Mouse (Mus musculus): ENCODE data around the gene Unc13c. TPM values are rescaled to one million over a fixed set of nuclear protein-coding genes. Genes with fewer than 3 reads are reported as not detected.

The Unc13c gene
- total RNA-seq (2021), result under 1 TPM; 0.48 to 0.67 TPM
- long read RNA-seq, experiment 1, result 0 reads
- long read RNA-seq, experiment 2, result 0 reads

DNA sequence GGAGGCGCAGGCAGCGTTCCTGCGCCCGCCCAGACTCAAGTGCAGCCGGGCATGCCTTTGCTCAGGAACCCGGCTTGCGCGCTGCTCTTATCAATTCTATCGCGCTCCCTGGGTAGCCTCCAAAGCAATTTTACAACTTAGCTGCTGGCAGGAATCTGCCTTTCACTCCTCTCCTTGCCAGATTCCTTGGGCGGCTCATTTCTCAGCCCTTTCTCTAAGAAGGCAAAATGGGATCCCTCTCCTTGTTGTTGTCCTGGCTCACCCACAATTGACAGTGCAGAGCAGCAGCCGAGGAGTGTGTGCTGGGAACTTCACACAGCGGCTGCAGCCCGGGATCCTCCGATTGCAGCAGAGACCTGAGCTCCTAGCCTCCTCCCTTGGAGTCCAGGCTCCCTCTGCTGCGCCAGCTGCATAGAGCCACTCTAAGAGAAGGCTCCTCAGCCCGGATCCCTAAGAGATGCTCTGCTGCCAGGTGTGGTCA lies at the start of gene Unc13c:
Gene Unc13c (minus strand): TSS at position 326 of the 481 bp plus-strand sequence.
- peak; percentile 25 for DNase-seq

DNA sequence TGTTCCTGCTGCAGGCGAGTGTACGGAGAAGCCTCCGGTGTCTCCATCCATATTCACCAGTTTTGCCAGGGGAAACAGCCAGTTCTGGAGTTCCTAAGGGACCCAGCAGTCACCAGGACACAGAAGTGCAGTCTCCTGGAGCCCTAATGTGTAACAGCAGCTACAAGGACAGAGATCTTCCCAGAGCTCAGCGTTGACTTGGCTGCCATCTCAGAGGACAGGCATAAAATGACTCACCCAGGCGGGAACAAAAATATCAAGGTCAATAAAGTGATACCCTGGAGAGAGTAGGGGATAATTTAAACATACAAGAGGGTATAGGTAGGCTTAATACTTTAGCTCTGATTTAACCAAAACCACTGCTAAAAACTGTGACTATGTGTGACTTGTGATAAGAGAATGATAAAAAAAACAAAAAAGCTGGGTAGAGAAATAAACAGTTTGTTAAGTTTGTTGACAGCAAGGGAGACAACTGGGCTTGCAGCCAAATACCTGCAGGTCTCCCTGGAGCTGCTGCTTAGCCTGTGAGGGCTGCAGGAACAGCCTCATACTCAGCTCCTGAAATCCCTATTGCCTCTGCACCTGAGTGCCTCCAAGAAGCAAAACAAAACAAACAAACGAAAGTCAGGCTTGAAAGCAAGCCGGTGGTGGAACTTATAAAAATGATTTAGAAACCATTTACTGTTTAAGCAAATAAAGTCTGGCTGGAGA lies 39.4 kb upstream of the Unc13c start:
- DNase-seq, result peak; percentile 32

DNA sequence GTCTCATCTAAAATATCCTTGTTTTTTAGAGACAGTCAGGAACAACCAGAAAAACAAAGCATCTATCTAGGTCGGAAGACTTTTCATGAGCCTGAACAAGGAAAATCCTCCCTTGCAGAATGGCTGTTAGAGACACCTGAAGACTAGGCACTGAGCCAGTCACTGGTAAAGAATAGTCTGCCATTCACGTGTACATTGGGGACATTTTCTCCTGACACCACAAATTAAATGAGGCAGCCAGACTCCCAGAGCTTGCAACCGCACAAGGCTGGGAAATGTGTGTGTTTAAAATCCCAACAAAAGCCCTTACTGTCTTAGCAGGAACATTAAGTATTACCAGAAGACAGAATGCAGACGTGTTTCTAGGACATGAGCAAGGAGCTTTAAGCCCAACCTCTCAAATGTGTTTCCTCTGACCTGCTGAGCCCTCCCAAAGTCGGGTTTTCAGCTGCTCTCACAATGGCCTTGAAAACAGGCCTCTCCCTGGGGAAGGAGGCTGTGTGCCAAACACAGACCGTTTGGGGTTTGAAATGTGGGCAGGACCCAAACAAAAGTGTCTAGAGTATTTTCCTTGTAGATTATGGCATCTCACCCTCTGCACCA lies 33.7 kb upstream of the Unc13c start:
- DNase-seq, result peak; percentile 71

DNA sequence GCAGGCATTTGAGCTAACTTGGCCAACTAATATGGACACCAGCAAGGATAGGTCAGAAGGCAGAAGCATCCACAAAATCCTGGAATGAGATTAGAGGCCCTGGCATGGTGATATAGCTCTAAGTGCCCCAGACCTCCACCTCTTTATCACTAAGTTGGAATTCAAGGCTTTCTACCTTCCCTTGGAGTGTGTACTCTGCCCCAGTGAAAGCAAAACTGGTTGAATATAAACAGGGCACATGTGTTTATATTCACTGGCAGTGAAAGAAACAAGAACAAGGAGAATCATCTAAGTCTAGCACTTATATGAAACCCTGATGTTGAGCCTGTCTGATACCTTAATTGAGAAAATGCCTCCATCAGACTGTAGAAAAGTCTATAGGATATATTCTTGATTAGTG lies 19.3 kb upstream of the Unc13c start:
- DNase-seq, result no peak

DNA sequence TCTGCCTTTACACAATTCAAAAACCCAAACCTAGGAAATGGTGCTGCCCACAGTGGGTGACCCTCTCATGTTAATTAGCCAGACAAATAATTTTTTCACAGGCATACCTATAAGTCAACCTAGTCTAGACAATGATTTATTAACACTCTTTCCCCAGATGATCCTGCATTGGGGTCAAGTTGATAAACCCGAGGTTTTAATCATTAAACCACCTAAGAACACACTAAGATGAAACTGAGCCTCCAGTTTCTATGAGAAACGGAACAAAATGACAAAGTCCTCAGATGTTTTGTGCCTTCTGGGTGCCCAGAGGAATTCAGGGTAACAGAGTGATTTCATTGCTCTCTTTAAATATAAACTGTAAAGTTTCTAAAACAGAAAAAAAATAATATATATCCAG lies 18.5 kb upstream of the Unc13c start:
- DNase-seq, result no peak

DNA sequence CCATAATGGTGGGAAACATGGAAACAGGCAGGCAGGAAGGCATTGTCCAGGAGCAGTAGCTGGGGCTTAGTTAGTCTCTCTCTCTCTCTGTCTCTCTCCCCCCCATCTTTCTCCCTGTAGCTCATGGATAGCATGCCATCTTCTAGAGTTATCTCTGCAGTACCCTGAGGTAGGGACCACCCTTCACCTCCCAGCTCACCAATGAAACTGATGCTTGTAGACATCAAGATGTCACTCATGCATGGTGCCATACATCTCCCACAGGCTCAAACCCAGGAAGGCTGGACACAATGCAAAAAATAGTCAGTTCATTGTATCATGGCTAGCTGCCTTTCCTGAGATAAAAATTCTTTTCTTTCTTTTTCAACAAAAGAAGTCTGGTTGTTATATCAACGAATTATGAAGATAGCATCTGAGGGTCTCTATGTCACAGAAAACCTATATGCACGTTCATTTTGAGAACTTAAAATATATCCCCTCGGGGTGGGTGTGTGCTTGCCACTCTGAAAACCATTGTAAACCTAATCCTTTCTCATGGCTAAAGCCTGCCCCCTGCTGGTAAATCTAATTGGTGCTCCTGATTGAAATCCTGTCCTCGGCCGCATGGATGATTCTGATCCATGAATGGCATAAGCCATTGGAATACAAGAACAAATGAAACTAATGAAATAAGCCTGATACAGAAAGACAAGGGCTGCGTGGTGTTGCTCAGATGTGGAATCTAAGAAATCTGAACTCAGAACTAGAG lies 14.0 kb upstream of the Unc13c start:
- DNase-seq, result peak; percentile 87

DNA sequence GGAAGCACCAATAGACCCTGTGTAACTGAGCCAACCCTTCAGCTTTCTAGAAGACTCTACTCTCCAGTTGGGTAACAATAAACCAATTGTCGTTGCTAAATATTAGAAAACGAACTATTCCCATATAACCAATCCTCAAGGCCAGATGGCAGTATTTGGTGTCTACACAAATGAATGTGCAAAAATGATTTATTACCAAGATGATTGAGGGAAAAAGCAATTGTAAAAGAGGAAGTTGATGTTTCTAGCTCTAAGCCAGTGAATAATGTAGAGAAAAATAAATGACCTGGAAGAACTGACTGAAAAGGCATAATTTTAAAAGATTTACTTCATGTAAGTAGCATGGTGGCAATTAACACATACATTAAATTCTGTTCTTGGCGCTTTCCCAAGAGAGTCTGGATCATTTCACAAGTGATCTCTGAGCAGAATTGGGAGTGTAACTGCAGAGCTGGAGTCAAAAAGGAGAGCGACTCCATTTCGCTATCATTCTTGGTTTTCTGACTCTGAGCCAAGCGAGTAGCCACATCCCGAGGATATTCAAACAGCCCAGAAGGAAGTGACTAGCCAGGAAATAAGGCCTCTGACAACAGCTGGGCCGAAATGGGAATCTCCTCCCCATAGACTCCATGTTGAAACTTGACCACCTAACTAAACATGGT lies 3.7 kb upstream of the Unc13c start:
- DNase-seq, result no peak

DNA sequence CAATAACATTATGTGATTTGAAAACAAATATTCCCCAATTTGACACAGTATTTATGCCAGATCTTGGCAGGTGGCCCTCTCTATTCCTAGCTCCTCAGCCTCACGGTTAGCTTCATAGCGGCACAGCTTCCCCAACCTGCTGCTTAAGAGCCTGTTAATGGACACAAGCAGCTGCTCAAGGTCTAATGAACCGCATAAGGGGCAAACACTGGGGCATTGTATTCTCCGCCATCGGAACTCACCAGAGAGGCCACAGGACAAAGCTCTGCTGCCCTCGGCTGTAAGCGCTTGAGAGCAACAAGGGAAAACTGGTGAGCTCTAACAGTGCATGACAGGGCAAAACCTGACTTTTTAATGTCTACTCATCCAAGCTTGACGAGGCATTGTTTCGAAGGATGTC lies 2.0 kb upstream of the Unc13c start:
- DNase-seq, result no peak

DNA sequence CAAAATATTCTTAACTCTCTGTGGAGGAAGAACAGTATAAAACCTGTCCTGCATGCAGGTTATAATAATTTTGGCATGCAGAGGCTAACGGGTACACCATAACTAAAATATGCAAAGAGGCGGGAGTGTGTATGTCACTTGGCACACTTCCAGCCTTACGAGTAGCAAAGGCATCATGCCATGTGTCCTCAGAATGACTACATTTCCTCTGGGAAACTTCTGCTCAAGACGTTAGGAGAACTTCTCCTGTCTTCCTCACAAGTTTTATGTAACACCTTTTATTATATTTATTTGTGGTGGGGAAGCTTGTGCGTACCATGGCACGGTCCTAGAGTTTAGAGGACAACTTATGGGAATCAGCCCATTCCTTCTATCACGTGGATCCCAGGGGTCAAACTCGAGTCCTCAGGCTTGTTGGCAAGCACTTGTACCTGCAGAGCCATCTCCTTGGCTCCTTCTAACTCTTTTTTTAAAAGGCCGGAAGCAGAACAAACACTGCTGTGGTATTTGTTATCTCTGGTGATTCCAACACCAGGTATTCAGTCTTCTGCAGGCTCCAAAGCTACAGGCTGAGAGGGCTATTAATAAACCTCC lies 3.3 kb downstream of the Unc13c start:
- DNase-seq, result no peak

DNA sequence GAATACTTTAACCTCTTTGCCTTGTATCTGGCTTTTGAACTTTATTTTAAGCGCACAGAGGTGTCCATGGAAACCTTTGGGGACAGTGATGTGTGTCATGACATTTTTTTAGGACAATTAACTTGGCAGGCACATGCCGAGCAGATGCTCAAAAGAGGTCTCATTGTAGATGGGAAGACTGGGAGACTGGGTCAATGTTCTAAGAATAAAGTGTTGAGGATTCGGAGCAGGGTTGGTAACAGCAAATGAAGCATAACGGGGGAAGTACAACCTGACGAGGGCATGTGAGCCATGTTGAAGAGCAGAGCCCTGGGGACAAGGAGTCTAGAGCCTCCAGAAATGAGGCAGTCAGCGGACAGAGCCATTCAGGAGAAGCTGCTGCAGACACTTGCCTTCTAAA lies 6.3 kb downstream of the Unc13c start:
- no peak for DNase-seq

DNA sequence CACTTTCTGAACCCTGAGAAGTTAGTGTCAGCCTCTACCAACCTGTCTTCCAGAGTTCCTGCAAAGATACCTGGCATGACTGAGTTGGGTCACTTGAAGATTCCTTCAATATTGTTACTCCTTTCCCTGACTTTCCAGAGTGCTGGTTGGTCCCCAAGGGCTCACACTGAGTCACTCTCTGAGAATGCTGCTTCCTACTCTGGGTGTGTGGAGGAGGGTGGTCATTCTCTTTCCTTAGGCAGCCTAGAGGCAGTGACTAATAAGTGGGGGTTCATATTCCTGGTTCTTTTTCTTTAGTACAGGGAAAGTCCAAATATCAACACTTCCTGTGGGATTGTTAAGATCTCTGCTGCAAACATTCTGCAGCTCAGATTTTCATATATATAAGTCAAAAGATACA lies 16.4 kb downstream of the Unc13c start:
- no peak for DNase-seq

DNA sequence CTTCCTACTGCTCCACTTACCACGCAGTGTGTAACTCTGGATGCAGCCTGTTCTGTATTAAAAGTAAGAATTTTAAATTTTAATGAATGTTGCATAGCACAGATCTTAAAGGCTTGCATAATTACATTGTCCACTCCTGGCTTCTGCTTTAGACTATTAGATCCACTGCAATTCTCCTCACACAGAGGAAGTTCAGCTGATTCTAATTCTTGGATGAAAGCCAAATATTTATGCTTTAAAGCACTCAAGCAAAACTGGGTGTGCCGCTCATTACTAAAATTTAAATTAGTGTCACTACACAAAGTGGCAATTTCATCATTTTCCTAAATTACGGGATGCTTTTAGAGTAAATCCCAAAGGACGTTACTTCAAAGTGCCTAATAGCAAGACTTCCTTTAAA lies 17.2 kb downstream of the Unc13c start:
- DNase-seq, result no peak

DNA sequence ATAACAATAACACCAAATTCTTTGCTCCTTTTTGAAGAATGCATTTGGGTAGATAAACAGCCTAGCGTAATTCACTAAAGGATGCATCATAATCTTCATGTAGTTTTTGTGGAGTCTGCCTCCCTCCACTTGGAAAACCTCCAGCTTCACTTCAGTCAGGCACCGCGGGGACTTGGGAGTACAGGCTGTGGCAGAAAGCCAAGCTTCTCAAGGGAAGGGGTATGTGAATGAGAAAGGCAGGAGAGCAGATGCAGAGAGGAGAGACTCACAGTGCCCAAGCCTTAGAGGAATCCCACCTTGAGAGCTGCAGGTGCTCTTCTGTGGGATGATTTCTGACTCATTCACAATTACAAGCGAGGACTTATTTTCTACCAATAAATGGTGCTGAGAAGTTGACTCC lies 33.9 kb downstream of the Unc13c start:
- DNase-seq, result peak; percentile 25

DNA sequence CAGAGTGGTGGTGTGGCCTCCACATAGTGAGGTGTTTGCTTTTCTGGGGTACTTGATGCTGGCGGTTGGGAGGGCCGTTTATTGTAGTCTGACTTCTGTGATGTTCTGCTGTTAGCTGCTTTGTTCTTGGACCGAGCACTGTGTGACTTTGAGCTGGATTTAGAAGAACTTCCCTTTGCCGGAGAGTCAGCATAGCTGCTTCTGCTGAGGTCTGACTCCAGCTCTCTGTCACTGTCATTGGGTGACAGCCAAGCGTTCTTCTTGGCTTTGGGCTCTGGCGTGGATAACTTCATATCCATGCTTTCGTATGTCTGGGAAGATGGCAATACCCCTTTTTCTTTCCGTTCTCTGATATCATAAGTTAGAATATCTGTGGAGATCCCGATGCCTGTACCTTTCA lies 36.8 kb downstream of the Unc13c start:
- DNase-seq, result no peak

DNA sequence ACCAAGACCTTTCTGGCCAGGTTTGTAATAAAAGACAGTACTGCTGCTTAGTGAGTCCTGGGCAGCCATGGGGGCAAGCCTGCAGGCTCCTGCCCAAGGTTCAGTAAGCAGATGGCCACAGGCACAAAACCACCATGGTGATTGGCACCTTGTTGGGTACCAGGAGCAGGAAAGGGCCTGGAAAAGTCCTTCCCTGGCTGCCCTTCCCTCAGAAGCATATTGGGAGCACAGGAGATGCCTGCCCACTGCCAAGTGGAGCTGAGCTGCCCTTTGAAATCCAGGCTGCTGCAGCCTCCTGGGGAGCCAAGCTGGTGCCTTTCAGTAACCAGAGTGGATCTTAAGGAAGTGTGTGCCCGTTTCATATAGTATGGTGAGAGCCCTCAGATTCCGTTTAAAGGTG lies 41.5 kb downstream of the Unc13c start:
- no peak for DNase-seq

DNA sequence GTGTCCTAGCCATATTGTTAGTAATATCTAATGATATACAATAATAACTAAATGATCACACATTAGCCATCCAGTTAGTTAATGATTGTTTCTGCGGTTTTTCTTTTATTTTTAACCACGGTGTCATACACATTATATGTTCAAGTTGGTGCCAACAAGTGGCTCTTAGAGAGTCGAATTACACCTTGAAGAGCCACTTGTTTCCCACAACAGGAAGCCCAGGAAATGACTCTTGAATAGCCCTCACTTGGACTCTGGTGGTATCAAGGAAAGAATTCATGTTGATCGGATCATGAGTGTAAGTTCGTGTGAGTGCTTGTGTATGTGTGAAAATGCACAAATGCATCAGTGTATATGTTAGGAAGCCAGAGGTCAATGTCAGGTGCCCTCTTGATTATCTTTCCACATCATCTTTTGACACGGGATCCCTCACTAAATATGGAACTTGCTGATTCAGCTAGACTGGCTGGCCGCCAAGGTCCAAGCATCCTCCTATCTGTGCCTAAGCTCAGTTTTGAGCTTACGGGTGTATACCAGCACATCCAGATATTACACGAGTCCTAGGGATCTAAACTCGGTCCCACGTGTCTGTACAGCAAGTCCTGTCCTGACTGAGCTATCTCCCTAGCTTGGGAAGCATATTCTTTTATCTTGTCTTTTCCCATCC lies 46.2 kb downstream of the Unc13c start:
- DNase-seq, result peak; percentile 56

DNA sequence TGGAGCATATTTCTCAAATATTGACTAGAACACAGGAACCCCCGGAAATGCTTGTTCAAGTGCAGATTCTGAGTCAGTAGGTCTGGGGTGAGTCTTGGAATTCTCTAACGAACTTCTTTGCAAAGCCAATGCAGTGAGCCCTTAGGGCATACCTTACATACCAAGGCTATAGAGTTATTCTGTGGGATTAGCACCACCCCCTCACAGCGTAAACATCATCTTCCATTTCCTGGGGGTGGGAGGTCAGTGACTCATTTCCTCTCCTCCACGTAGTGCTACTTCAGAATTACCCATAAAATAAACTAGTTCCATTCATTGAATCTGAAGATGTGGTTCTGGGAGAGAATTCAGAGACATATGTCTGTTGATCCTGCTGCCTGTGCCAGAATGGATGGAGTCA lies 62.8 kb downstream of the Unc13c start:
- no peak for DNase-seq

DNA sequence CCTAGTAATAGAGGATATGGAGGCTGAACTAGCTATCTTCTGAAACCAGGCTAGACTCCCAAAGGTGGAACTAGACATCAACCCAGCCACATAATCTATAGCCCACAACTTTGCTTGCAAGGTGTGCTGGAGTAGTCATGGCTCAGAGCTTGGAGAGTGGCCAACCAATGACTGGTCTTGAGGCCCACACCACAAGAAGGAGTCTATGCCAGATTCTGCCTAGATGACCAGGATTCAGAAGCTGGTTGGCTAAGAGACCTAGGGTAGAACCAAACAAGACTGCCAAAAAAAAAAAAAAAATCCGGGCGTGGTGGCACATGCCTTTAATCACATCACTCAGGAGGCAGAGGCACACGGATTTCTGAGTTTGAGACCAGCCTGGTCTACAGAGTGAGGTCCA lies 70.2 kb downstream of the Unc13c start:
- DNase-seq, result no peak

DNA sequence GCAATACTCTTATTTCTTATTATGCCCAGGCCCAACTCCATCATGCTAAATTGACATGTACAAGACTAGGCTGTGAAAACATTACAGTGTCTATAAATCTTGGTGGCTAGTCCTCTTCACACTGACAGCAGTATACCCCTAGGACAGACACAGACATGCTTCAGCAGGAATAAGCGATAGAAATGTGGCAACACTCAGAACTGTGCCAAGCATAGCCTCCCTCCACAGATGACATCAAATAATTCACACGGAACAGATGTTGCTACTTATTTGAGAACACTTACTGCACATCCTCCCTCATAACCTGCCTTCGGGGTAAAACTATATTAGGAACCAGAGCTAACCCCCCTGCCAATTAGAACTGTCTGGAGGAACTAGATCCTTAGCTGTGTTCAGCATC lies 72.6 kb downstream of the Unc13c start:
- DNase-seq, result no peak

DNA sequence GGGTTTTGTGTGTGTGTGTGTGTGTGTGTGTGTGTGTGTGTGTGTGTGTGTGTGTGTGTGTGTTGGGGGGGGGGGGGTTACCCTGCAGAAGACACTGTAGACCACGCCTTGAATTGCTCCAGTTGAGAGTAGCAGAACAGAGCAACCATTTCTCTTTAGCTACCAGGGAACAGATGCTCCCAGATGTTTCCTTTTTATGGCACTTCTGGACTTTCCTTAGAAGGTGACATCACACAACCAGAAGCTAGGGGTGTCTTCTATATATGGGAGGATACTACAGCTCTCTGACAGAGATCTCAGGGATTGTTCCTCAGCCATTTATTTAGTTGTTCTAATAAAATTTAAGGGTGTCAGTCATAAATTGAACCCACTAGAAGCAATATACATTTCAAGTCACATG lies 85.2 kb downstream of the Unc13c start:
- no peak for DNase-seq

DNA sequence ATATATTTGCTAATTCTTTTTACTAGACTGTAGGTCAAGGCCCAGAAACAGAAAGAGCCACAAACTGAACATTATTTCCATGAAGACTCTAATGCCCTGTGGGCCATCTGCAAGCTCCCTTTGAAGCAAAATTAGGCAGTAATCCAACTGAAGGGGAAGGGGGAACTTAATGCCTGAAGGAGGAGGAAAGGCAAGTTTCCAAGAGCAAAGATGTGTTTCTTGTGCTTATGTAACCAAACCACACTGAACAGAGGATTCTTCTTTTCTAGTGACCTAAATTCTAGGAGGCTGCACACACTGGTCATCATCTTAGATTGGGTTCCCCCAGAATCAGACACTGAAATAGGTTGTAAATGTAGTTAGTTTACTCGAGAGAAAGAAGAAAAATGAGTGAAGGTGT lies 85.6 kb downstream of the Unc13c start:
- no peak for DNase-seq

DNA sequence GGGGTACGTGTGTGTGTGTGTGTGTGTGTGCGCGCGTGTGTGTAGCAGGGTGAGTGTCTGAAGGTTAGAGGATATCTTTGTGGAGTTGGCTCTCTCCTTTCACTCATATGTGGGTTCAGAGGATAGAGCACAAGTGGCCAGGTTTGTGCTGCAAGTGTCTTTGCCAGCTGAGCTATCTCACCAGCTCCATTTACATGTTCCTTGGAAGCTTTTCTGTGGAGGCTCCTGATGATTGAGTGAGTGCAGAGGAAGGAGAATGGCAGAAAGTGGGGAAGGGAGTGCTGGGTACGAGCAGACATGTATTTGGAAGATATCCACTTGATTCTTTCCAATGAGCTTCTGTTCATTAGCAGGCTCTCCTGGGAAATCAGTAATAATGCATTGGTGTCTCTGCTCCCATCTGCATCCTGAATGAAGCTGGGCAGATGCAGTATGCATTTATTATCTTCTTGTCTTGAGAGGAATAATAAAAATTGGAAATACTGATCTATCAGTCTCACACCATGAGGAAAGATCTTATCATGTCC lies 86.3 kb downstream of the Unc13c start:
- DNase-seq, result no peak

Measured in adrenal gland, postnatal 10 days (tissue).